Mouse (Mus musculus): ENCODE results near the gene Zfp385c. TPM values are rescaled to one million over a fixed set of nuclear protein-coding genes. Genes with fewer than 3 reads are reported as not detected.

Gene Zfp385c
- total and polyA plus RNA-seq, 3 experiments: 0.34 to 0.59 (median 0.48) TPM

DNA sequence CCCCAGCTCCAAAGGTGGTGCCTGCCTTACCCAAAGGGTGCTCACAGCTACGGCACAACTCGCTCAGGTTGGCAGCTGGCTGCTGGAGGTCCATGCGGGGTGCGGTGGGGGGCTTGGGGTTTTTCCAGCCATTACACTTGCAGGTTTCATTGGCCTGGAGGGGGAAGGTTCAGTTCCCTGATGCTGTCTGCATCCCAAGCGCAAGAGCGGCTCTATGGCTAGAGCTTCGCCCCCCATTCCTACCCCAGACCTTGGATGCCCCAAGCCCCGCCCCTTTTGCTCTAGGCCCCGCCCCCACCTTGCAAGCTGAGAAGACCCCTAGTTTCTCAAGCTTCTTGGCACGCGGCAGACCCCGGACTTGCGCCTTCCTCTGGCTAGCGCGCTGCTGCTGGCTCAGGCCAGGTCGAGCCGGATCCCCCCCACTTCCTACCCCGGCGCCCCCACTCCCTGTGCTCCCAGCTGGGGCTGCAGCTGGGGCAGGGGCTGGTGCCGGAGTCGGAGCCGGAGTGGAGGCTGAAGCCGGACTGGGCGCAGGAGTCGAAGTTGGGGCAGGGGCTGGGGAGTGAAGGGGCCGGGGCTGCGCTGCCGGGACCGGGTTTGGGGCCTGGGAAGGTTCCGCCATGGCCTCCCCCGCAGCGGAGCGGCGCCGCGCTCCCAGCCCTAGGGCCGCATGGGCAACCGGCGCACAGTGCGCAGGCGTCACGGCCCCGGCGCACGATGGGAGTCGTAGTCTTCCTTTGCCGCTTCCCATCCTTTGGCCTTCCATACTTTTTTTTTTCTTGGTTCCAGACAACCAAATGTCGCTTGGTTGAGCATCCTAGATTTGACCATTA is 19.7 kb upstream of the Zfp385c start, which contains the start of gene Kat2a:
Gene Kat2a, minus strand, starts transcription at position 683 of the 833 bp plus-strand sequence.
- H3K36me3 ChIP-seq (ENCODE audit: control insufficient read depth, insufficient read depth, low read length): no peaks in the 10 kb centered on the region
- 4% methylated on average over 45 of the region's 48 CpGs for WGBS

DNA sequence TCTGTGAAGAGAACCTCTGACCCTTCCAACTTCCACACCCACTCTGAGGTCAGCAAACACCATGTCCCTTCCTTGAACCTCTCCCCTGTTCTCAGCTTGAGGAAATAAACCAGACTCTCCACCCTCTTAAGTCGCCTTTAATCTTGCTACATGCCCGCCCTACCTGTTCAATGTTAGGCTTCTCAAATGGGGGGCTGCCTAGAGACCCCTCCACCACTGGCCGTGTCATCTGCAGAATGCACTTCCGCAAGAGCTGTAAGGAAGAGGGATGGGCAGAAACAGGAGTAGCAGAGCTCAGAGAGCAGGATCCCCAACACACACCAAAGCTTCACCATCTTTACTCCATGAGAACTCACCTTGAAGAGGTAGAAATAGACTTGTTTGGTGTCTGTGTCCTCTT is 18.7 kb upstream of the Zfp385c start:
- WGBS: 84% methylated on average over 4 of the region's 4 CpGs
- intact Hi-C loops (cut with DNase I): loop anchor here (10.0 kb wide), 1 partner anchor 464 kb away; the partner anchor contains the start of genes Ccr10, Cntnap1 and Plekhh3
- H3K36me3 ChIP-seq (ENCODE audit: control insufficient read depth, insufficient read depth, low read length): no peaks in the 10 kb centered on the region

More for the DNA sequence above, 19.7 kb upstream of the Zfp385c start, which contains the start of gene Kat2a:
- peak; percentile 89 to 91 for DNase-seq
- H3K27me3 ChIP-seq (ENCODE audit: control insufficient read depth, insufficient read depth, low read length): no peaks in the 10 kb centered on the region
- peak within 1 kb of the TSS; percentile 89 for H3K27ac ChIP-seq
- TF ChIP-seq EP300 (IDR thresholded peaks at IDR 0.05; ENCODE audit: insufficient read depth, low read depth, low read length) (0 out of 2 replicates have a peak, but pooled peaks have one; percentile 22), CTCF (IDR thresholded peaks at IDR 0.05) (no peak), POLR2A (IDR thresholded peaks at IDR 0.05; ENCODE audit: insufficient read depth, low read depth, low read length) (peak; percentile 68)
- no peaks in the 10 kb centered on the region for H3K79me2 ChIP-seq (replicated peaks; ENCODE audit: control insufficient read depth, insufficient read depth, low read length)
- H3K4me1 ChIP-seq (ENCODE audit: control insufficient read depth, insufficient read depth, low read length): peaks cover 7% of the 10 kb centered on the region
- peak within 1 kb of the TSS; percentile 91 for H3K9ac ChIP-seq (ENCODE audit: low read depth, low read length)
- intact Hi-C loops (cut with DNase I): loop anchor here (10.0 kb wide), 1 partner anchor 463 kb away; the partner anchor contains the start of genes Ccr10, Cntnap1 and Plekhh3
- peak within 1 kb of the TSS; percentile 61 for H3K4me3 ChIP-seq

GRCm38 (mm10) chr11:100710528-100710927 is 18.3 kb upstream of the Zfp385c start:
- Histone ChIP-seq H3K4me3 (no peak overlapping the region), H3K36me3 (ENCODE audit: control insufficient read depth, insufficient read depth, low read length) (no peaks in the 10 kb centered on the region), H3K79me2 (replicated peaks; ENCODE audit: control insufficient read depth, insufficient read depth, low read length) (no peaks in the 10 kb centered on the region), H3K27ac (no peak overlapping the region), H3K27me3 (ENCODE audit: control insufficient read depth, insufficient read depth, low read length) (no peaks in the 10 kb centered on the region), H3K4me1 (ENCODE audit: control insufficient read depth, insufficient read depth, low read length) (peaks cover 7% of the 10 kb centered on the region), H3K9ac (ENCODE audit: low read depth, low read length) (no peak overlapping the region)
- DNase-seq: no peak
- 94% methylated on average over 15 of the region's 15 CpGs for WGBS
- TF ChIP-seq POLR2A (IDR thresholded peaks at IDR 0.05; ENCODE audit: insufficient read depth, low read depth, low read length) (no peak), EP300 (IDR thresholded peaks at IDR 0.05; ENCODE audit: insufficient read depth, low read depth, low read length) (no peak), CTCF (IDR thresholded peaks at IDR 0.05) (no peak)
- intact Hi-C loops (cut with DNase I): loop anchor here (10.0 kb wide), 1 partner anchor 464 kb away; the partner anchor contains the start of genes Ccr10, Cntnap1 and Plekhh3

More for the DNA sequence above, 18.7 kb upstream of the Zfp385c start:
- Histone ChIP-seq H3K4me1 (ENCODE audit: control insufficient read depth, insufficient read depth, low read length) (peaks cover 7% of the 10 kb centered on the region), H3K9ac (ENCODE audit: low read depth, low read length) (no peak overlapping the region), H3K79me2 (replicated peaks; ENCODE audit: control insufficient read depth, insufficient read depth, low read length) (no peaks in the 10 kb centered on the region), H3K27ac (no peak overlapping the region), H3K4me3 (no peak overlapping the region), H3K27me3 (ENCODE audit: control insufficient read depth, insufficient read depth, low read length) (no peaks in the 10 kb centered on the region)
- no peak for TF ChIP-seq EP300 (IDR thresholded peaks at IDR 0.05; ENCODE audit: insufficient read depth, low read depth, low read length)
- TF ChIP-seq POLR2A (IDR thresholded peaks at IDR 0.05; ENCODE audit: insufficient read depth, low read depth, low read length): no peak
- no peak for TF ChIP-seq CTCF (IDR thresholded peaks at IDR 0.05)
- no peak for DNase-seq

DNA sequence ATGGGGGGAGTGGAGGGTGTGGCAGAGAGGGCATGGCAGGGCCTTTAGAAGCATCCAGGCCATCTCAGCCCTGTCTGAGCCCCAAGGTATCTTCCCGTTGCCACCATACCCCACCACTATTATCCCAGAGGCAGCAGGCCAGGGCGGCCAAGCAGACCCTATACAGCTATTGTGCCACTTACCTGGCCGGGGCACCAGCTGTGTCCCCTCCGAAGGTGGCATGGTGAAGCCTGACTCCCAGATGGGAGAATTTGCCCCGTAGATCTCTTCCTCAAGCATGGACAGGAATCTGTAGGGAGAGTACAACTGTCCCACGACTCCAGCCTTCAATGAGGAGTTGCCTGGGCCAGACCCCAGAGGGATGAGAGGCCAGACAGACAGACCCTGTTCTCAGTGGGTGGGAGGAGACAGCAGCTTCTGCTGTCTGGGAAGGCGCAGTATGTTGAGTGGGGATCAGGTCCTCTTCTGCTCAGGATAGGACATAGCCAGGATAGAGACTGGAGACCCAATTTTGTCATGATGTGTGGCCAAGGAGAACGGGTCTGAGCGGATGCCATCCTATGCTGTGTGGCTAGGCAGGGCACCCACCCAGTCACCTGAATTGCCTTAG is 17.1 kb upstream of the Zfp385c start:
- no peak for DNase-seq
- no peaks in the 10 kb centered on the region for H3K79me2 ChIP-seq (replicated peaks; ENCODE audit: control insufficient read depth, insufficient read depth, low read length)
- H3K4me3 ChIP-seq: no peak overlapping the region
- no peak overlapping the region for H3K9ac ChIP-seq (ENCODE audit: low read depth, low read length)
- peaks cover 6% of the 10 kb centered on the region for H3K4me1 ChIP-seq (ENCODE audit: control insufficient read depth, insufficient read depth, low read length)
- H3K36me3 ChIP-seq (ENCODE audit: control insufficient read depth, insufficient read depth, low read length): no peaks in the 10 kb centered on the region
- no peaks in the 10 kb centered on the region for H3K27me3 ChIP-seq (ENCODE audit: control insufficient read depth, insufficient read depth, low read length)
- 93% methylated on average over 9 of the region's 9 CpGs for WGBS
- no peak for TF ChIP-seq POLR2A (IDR thresholded peaks at IDR 0.05; ENCODE audit: insufficient read depth, low read depth, low read length)
- no peak for TF ChIP-seq CTCF (IDR thresholded peaks at IDR 0.05)
- no peak for TF ChIP-seq EP300 (IDR thresholded peaks at IDR 0.05; ENCODE audit: insufficient read depth, low read depth, low read length)
- intact Hi-C loops (cut with DNase I): no loop called here
- no peak overlapping the region for H3K27ac ChIP-seq

DNA sequence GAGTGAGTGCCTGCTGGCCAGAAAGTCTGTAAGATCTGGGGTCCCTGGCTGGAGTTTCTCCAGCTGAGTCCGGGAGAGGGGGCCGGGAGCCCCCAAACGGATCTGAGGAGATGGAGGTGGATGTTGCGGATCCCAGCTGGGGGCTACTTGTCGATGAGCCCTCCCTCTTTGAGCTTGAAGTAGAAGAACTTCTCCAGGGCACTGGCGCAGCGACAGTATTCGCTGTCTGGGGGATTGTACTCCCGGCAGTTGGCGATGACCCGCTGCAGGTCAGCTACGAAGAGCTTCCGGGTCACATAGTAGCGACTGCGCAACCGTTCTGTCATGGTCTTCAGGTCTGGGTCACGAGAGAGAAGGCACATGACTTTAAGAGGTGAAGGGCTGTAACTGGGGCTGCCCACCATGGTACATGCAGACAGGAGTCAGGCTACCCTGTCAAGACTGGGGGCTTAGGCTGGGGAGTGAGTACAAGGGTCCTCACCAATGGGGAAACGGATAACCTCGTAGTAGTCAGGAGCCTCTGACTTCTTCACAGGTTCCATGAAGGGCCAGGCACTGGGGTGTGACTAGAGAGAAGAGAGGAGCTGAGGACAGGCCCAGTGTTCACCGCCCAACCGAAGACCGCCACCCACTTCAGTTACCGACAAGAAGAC is 13.0 kb upstream of the Zfp385c start:
- H3K36me3 ChIP-seq (ENCODE audit: control insufficient read depth, insufficient read depth, low read length): no peaks in the 10 kb centered on the region
- no peaks in the 10 kb centered on the region for H3K27me3 ChIP-seq (ENCODE audit: control insufficient read depth, insufficient read depth, low read length)
- H3K27ac ChIP-seq: no peak overlapping the region
- H3K4me1 ChIP-seq (ENCODE audit: control insufficient read depth, insufficient read depth, low read length): peaks cover 8% of the 10 kb centered on the region
- H3K4me3 ChIP-seq: no peak overlapping the region
- no peak for DNase-seq
- WGBS: 92% methylated on average over 23 of the region's 23 CpGs
- intact Hi-C loops (cut with DNase I): no loop called here
- TF ChIP-seq EP300 (IDR thresholded peaks at IDR 0.05; ENCODE audit: insufficient read depth, low read depth, low read length) (no peak), CTCF (IDR thresholded peaks at IDR 0.05) (no peak), POLR2A (IDR thresholded peaks at IDR 0.05; ENCODE audit: insufficient read depth, low read depth, low read length) (no peak)
- no peaks in the 10 kb centered on the region for H3K79me2 ChIP-seq (replicated peaks; ENCODE audit: control insufficient read depth, insufficient read depth, low read length)
- no peak overlapping the region for H3K9ac ChIP-seq (ENCODE audit: low read depth, low read length)

Data from heart, adult 2 months (tissue).